21 mouse cellular contexts compared by ENCODE assay signal in genomic region chr1:98059401-98059800, GRCm38 (mm10).
"Had no signal": no experiment of that assay in that cellular context is flagged by ENCODE, and none has a peak within 500 bp of the region (broad histone marks: within the 10 kb centered on the region; RNA-seq: fewer than 3 reads in every experiment).

No protein-coding gene starts in this region.

- H3K4me1 ChIP-seq: limb, embryonic 12.5 days; limb, embryonic 15.5 days; liver, embryonic 12.5 days; liver, embryonic 15.5 days; neural tube, embryonic 12.5 days; neural tube, embryonic 15.5 days had no signal

- H3K36me3 ChIP-seq: limb, embryonic 12.5 days; limb, embryonic 15.5 days; liver, embryonic 12.5 days; liver, embryonic 15.5 days; neural tube, embryonic 12.5 days; neural tube, embryonic 15.5 days had no signal

- H3K4me2 ChIP-seq: limb, embryonic 12.5 days; limb, embryonic 15.5 days; liver, embryonic 12.5 days; liver, embryonic 15.5 days; midbrain, embryonic 11.5 days; neural tube, embryonic 12.5 days; neural tube, embryonic 15.5 days had no signal

- ATAC-seq: liver, embryonic 12.5 days had no signal

- H3K9ac ChIP-seq: limb, embryonic 12.5 days; limb, embryonic 15.5 days; liver, embryonic 12.5 days; liver, embryonic 15.5 days; neural tube, embryonic 12.5 days; neural tube, embryonic 15.5 days had no signal

- H3K27me3 ChIP-seq: limb, embryonic 12.5 days; limb, embryonic 15.5 days; liver, embryonic 12.5 days; liver, embryonic 15.5 days; neural tube, embryonic 12.5 days; neural tube, embryonic 15.5 days had no signal

- DNase-seq: kidney, adult 2 months; kidney, postnatal 14 days; kidney, postnatal 4 days; left cerebral cortex, postnatal 4 days; lung, adult 18-20 months; lung, postnatal 4 days; midbrain, embryonic 14.5 days; right cerebral cortex, adult 18-20 months; right cerebral cortex, postnatal 14 days; right cerebral cortex, postnatal 4 days; thymus, adult 2 months; thymus, postnatal 14 days; thymus, postnatal 4 days had no signal

- H3K27ac ChIP-seq: limb, embryonic 12.5 days; limb, embryonic 15.5 days; liver, embryonic 12.5 days; liver, embryonic 15.5 days; neural tube, embryonic 12.5 days; neural tube, embryonic 15.5 days; stomach, postnatal 0 days had no signal

- H3K9me3 ChIP-seq: limb, embryonic 12.5 days; limb, embryonic 15.5 days; liver, embryonic 12.5 days; liver, embryonic 15.5 days; neural tube, embryonic 12.5 days; neural tube, embryonic 15.5 days had no signal

- H3K4me3 ChIP-seq: limb, embryonic 12.5 days; limb, embryonic 15.5 days; liver, embryonic 12.5 days; liver, embryonic 15.5 days; neural tube, embryonic 12.5 days; neural tube, embryonic 15.5 days had no signal
